Mouse (Mus musculus) MEL (cell line): ENCODE results near the gene Rftn1. TPM values are rescaled to one million over a fixed set of nuclear protein-coding genes. Genes with fewer than 3 reads are reported as not detected.

ENCODE experiments used
- DNase-seq: peaks from one replicate; pipeline ENCODE4 v3.0.0; 2011; ENCODE audit warnings: low read depth, low spot score
- H3K27ac ChIP-seq: 2 replicates; pipeline ENCODE4 v1.5.1; 2012; ENCODE audit warnings: low read depth, mild to moderate bottlenecking, control low read depth, low read length, moderate library complexity; ENCODE audit not compliant: control insufficient read depth
- H3K27me3 ChIP-seq, 2 experiments: fragments of 150-350 bp in 1 of 2; sonication (generic) in 1 of 2; 2 replicates each; pipeline ENCODE4 v1.6.1; 2012; ENCODE audit warnings: low read length in 2 of 2, mild to moderate bottlenecking in 2 of 2, improper control_type of control experiment in 1 of 2, moderate library complexity in 1 of 2; ENCODE audit not compliant: insufficient read depth in 2 of 2, control insufficient read depth in 1 of 2
- H3K36me3 ChIP-seq, 2 experiments: 2 replicates each; pipeline ENCODE4 v1.6.1; 2012 to 2014; ENCODE audit warnings: low read length in 2 of 2, improper control_type of control experiment in 1 of 2, inconsistent platforms in 1 of 2, mild to moderate bottlenecking in 1 of 2; ENCODE audit not compliant: insufficient read depth in 2 of 2, control insufficient read depth in 1 of 2
- H3K4me1 ChIP-seq, 2 experiments: fragments of 150-350 bp in 1 of 2; sonication (generic) in 1 of 2; 2 replicates each; pipeline ENCODE4 v1.6.1; 2012; ENCODE audit warnings: low read length in 2 of 2, improper control_type of control experiment in 1 of 2, mild to moderate bottlenecking in 1 of 2; ENCODE audit not compliant: insufficient read depth in 2 of 2, control insufficient read depth in 1 of 2
- H3K4me3 ChIP-seq, 2 experiments: fragments of 150-350 bp in 1 of 2; sonication (generic) in 1 of 2; 2 replicates each; pipeline ENCODE4 v1.5.1; 2012; ENCODE audit warnings: low read depth in 2 of 2, low read length in 2 of 2, mild to moderate bottlenecking in 2 of 2, moderate library complexity in 2 of 2, control low read depth in 1 of 2, improper control_type of control experiment in 1 of 2; ENCODE audit not compliant: control insufficient read depth in 1 of 2, insufficient read depth in 1 of 2
- H3K79me2 ChIP-seq: 2 replicates; pipeline ENCODE4 v1.6.1; 2012; ENCODE audit warnings: mild to moderate bottlenecking, low read length, moderate library complexity; ENCODE audit not compliant: control insufficient read depth, poor library complexity, insufficient read depth
- H3K9ac ChIP-seq: 2 replicates; pipeline ENCODE4 v1.6.1; 2012; ENCODE audit warnings: low read depth, mild to moderate bottlenecking, control low read depth, low read length, moderate library complexity; ENCODE audit not compliant: control insufficient read depth, poor library complexity, severe bottlenecking
- H3K9me3 ChIP-seq: fragments of 150-350 bp; sonication (generic); replicated peaks from 2 replicates; pipeline ENCODE4 v1.6.1; 2012; ENCODE audit warnings: mild to moderate bottlenecking, low read length, improper control_type of control experiment, moderate library complexity; ENCODE audit not compliant: insufficient read depth
- BHLHE40 ChIP-seq: IDR thresholded peaks from 2 replicates; pipeline ENCODE4 v1.6.1; 2012; ENCODE audit warnings: low read depth, mild to moderate bottlenecking, inconsistent platforms, low read length, improper control_type of control experiment, borderline replicate concordance
- CHD1 ChIP-seq: IDR thresholded peaks from 2 replicates; pipeline ENCODE4 v1.6.1; 2012; ENCODE audit warnings: low read depth, mild to moderate bottlenecking, inconsistent platforms, low read length, improper control_type of control experiment
- ELF1 ChIP-seq: IDR thresholded peaks from 2 replicates; pipeline ENCODE4 v1.6.1; 2014; ENCODE audit warnings: low read depth, mild to moderate bottlenecking, inconsistent platforms, low read length, improper control_type of control experiment, moderate library complexity
- GABPA ChIP-seq: IDR thresholded peaks from 2 replicates; pipeline ENCODE4 v1.6.1; 2012; ENCODE audit warnings: low read depth, mild to moderate bottlenecking, inconsistent platforms, low read length, improper control_type of control experiment, moderate library complexity
- HCFC1 ChIP-seq: IDR thresholded peaks from 2 replicates; pipeline ENCODE4 v1.6.1; 2012; ENCODE audit warnings: low read depth, mild to moderate bottlenecking, inconsistent platforms, low read length, improper control_type of control experiment, moderate library complexity
- JUND ChIP-seq: IDR thresholded peaks from 2 replicates; pipeline ENCODE4 v1.6.1; 2011; ENCODE audit warnings: low read depth, mild to moderate bottlenecking, improper control_type of control experiment, low read length
- MAFK ChIP-seq: IDR thresholded peaks from 2 replicates; pipeline ENCODE4 v1.6.1; 2011; ENCODE audit warnings: low read depth, mild to moderate bottlenecking, low read length, improper control_type of control experiment, borderline replicate concordance
- MAZ ChIP-seq: IDR thresholded peaks from 2 replicates; pipeline ENCODE4 v1.6.1; 2012; ENCODE audit warnings: low read depth, mild to moderate bottlenecking, inconsistent platforms, low read length, improper control_type of control experiment
- MEF2A ChIP-seq: IDR thresholded peaks from 2 replicates; pipeline ENCODE4 v1.6.1; 2014; ENCODE audit warnings: low read depth, mild to moderate bottlenecking, inconsistent platforms, low read length, improper control_type of control experiment; ENCODE audit not compliant: poor library complexity, insufficient replicate concordance, severe bottlenecking; ENCODE audit errors: extremely low read depth
- MXI1 ChIP-seq: IDR thresholded peaks from 2 replicates; pipeline ENCODE4 v1.6.1; 2011; ENCODE audit warnings: mild to moderate bottlenecking, low read depth, low read length, improper control_type of control experiment
- MYC ChIP-seq: IDR thresholded peaks from 2 replicates; pipeline ENCODE4 v1.6.1; 2011; ENCODE audit warnings: low read depth, mild to moderate bottlenecking, low read length, improper control_type of control experiment, moderate library complexity
- POLR2AphosphoS2 ChIP-seq: IDR thresholded peaks from 2 replicates; pipeline ENCODE4 v1.6.1; 2011; ENCODE audit warnings: low read length, improper control_type of control experiment
- POLR2AphosphoS5 ChIP-seq: IDR thresholded peaks from 2 replicates; pipeline ENCODE4 v1.6.1; 2012; ENCODE audit warnings: low read depth, borderline replicate concordance, mild to moderate bottlenecking, inconsistent platforms, low read length, moderate library complexity, mixed read lengths
- RAD21 ChIP-seq: IDR thresholded peaks from 2 replicates; pipeline ENCODE4 v1.6.1; 2011; ENCODE audit warnings: mild to moderate bottlenecking, low read depth, low read length, improper control_type of control experiment
- SIN3A ChIP-seq: IDR thresholded peaks from 2 replicates; pipeline ENCODE4 v1.6.1; 2012; ENCODE audit warnings: low read length, improper control_type of control experiment, inconsistent platforms
- TCF12 ChIP-seq: IDR thresholded peaks from 2 replicates; pipeline ENCODE4 v1.6.1; 2014; ENCODE audit warnings: low read depth, mild to moderate bottlenecking, inconsistent platforms, low read length, improper control_type of control experiment, moderate library complexity
- USF2 ChIP-seq, 2 experiments: IDR thresholded peaks; 2 replicates each; pipeline ENCODE4 v1.6.1; 2011 to 2012; ENCODE audit warnings: improper control_type of control experiment in 2 of 2, low read length in 2 of 2, borderline replicate concordance in 1 of 2, inconsistent platforms in 1 of 2, low read depth in 1 of 2, mild to moderate bottlenecking in 1 of 2; ENCODE audit not compliant: insufficient read depth in 1 of 2
- ZC3H11A ChIP-seq: IDR thresholded peaks from 2 replicates; pipeline ENCODE4 v1.6.1; 2012; ENCODE audit warnings: low read depth, mild to moderate bottlenecking, inconsistent platforms, low read length, improper control_type of control experiment
- ZNF384 ChIP-seq: IDR thresholded peaks from 2 replicates; pipeline ENCODE4 v1.6.1; 2012; ENCODE audit warnings: low read depth, mild to moderate bottlenecking, inconsistent platforms, low read length, improper control_type of control experiment
- polyA plus RNA-seq, 2 experiments: library from polyadenylated mRNA; stranded (reverse) in 1 of 2; unstranded in 1 of 2; fragments of >175 nt in 1 of 2; fragments of >200 nt in 1 of 2; gene quantifications; 2 replicates each; pipeline versions ENCODE4 v1.2.1 to v1.2.4; 2012; ENCODE audit warnings: low replicate concordance in 2 of 2, low read depth in 1 of 2; ENCODE audit not compliant: insufficient read length in 2 of 2, insufficient read depth in 1 of 2, missing spikeins in 1 of 2
- total RNA-seq: library from RNA; depleted of rRNA; stranded (reverse); fragments of 300-350 nt; gene quantifications from 2 replicates; pipeline ENCODE4 v1.2.3, GENCODE M21; 2012

The Rftn1 gene
- total and polyA plus RNA-seq, 3 experiments, result 70.2 to 76.1 TPM; not detected in 1

- no peak overlapping the region for H3K9ac ChIP-seq
- no peak overlapping the region for H3K27ac ChIP-seq
- no peak for TF ChIP-seq MAFK
- no peak for TF ChIP-seq MAZ
- TF ChIP-seq MYC, result no peak
- no peak for TF ChIP-seq RAD21
- no peak for TF ChIP-seq GABPA
- TF ChIP-seq ZNF384, result no peak
- TF ChIP-seq SIN3A, result no peak
- TF ChIP-seq POLR2AphosphoS2, result no peak
- TF ChIP-seq MXI1, result no peak
- no peak for TF ChIP-seq ELF1
- TF ChIP-seq CHD1, result no peak
- no peak for TF ChIP-seq MEF2A
- TF ChIP-seq HCFC1, result no peak
- TF ChIP-seq POLR2AphosphoS5, result no peak
- TF ChIP-seq ZC3H11A, result no peak
- no peak for TF ChIP-seq BHLHE40
- TF ChIP-seq JUND, result no peak
- TF ChIP-seq, all 39 proteins: peak for 0
- Histone ChIP-seq H3K27me3 (no peaks in the 10 kb centered on the region), H3K36me3 (no peaks in the 10 kb centered on the region; a peak in 1 of 4 replicates), H3K79me2 (no peaks in the 10 kb centered on the region), H3K9me3 (no peaks in the 10 kb centered on the region), H3K4me3 (no peak overlapping the region), H3K4me1 (no peaks in the 10 kb centered on the region)
- no peak for DNase-seq
Observed at GRCm38 (mm10) chr17:49977424-49977790, 213.1 kb downstream of the Rftn1 start.

DNA sequence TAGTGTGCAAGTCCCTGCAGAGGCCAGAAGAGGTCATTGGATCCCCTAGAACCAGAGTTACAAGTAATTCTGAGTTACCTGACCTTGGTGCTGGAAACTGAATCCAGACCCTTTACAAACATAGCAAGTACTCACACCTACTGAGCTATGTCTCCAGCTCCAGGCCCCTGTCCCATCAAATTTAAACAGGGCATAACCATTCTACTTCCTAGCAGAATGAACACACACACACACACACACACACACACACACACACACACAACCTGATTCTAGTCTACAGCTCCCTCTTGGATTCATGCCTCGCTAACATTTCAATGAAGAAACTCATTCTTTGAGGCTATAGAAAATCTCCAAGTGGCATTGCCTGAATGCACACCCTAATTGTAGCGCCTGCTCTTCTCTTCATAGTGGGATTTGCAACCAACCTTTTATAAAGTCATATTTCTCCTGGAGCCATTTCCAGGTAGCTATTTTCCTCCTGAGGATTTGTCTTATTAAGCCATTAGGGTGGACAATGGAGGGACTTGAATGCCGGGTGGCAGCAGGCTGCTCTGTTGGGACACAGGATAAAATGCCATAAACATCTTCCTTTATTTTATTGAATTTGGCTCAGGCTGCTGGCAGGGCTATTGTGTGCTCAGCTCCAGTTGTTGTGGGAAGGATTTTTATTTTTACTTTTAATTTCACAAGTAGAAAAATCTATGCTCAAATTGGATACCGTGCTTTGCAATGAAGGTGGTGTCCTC, 213.6 kb downstream of the Rftn1 start:
- no peaks in the 10 kb centered on the region for H3K27me3 ChIP-seq
- TF ChIP-seq USF2 (IDR thresholded peaks at IDR 0.05; ENCODE audit: borderline replicate concordance in 1 of 2, insufficient read depth in 1 of 2, low read depth in 1 of 2, low read length in 2 of 2), result no peak
- TF ChIP-seq TCF12, result no peak

More for the DNA sequence above, 213.6 kb downstream of the Rftn1 start:
- H3K9ac ChIP-seq, result no peak overlapping the region
- no peak overlapping the region for H3K4me3 ChIP-seq
- no peaks in the 10 kb centered on the region; a peak in 1 of 4 replicates for H3K36me3 ChIP-seq
- no peak overlapping the region for H3K27ac ChIP-seq
- no peak for DNase-seq
- H3K79me2 ChIP-seq, result no peaks in the 10 kb centered on the region
- no peaks in the 10 kb centered on the region for H3K9me3 ChIP-seq
- H3K4me1 ChIP-seq, result no peaks in the 10 kb centered on the region
